Mouse (Mus musculus) embryonic facial prominence, embryonic 10.5 days (tissue): ENCODE data around the gene Polr1a. TPM values are rescaled to one million over a fixed set of nuclear protein-coding genes. Genes with fewer than 3 reads are reported as not detected.

ENCODE experiments used
- DNase-seq: peaks from one replicate; pipeline ENCODE4 v3.0.0-alpha.2; 2017; ENCODE audit warnings: low spot score
- H3K27ac ChIP-seq: fragments of 300-500 bp; sonication (generic); replicated peaks from 2 replicates; pipeline ENCODE4 v1.5.1; 2016; ENCODE audit warnings: mild to moderate bottlenecking
- H3K27me3 ChIP-seq: fragments of 300-500 bp; sonication (generic); replicated peaks from 2 replicates; pipeline ENCODE4 v1.6.1; 2016; ENCODE audit warnings: low read depth, mild to moderate bottlenecking; ENCODE audit not compliant: poor library complexity, severe bottlenecking
- H3K36me3 ChIP-seq: fragments of 300-500 bp; sonication (generic); replicated peaks from 2 replicates; pipeline ENCODE4 v1.6.1; 2016; ENCODE audit warnings: mild to moderate bottlenecking, moderate library complexity
- H3K4me1 ChIP-seq: fragments of 300-500 bp; sonication (generic); 2 replicates; pipeline ENCODE4 v1.6.1; 2016
- H3K4me3 ChIP-seq: fragments of 300-500 bp; sonication (generic); 2 replicates; pipeline ENCODE4 v1.5.1; 2016; ENCODE audit warnings: mild to moderate bottlenecking, moderate library complexity
- H3K9me3 ChIP-seq: fragments of 300-500 bp; sonication (generic); 2 replicates; pipeline ENCODE4 v1.6.1; 2016; ENCODE audit warnings: mild to moderate bottlenecking
- WGBS: fragments of 180-500 bp; shearing (Covaris S2); methylation state at CpG from one replicate; pipeline ENCODE4 v1.1.7; 2016; 5-methylcytosine and 5-hydroxymethylcytosine counted together
- polyA plus RNA-seq: library from polyadenylated mRNA; unstranded; fragments of >200 nt; fragmentation: Nextera tagmentation; extraction: Ambion mirVana; gene quantifications from 2 replicates; pipeline ENCODE4 v1.2.1, GENCODE M21; 2016

Gene Polr1a
- polyA plus RNA-seq, 1 experiment from 2014 or later, result 49.6 TPM

GRCm38 (mm10) chr6:72014033-72014432 is 105.2 kb downstream of the Polr1a start:
- DNase-seq, result no peak
- no peaks in the 10 kb centered on the region for H3K36me3 ChIP-seq
- H3K27ac ChIP-seq, result no peak overlapping the region
- H3K9me3 ChIP-seq, result no peaks in the 10 kb centered on the region
- H3K27me3 ChIP-seq, result no peaks in the 10 kb centered on the region
- 63% methylated on average over 4 of the region's 4 CpGs for WGBS
- no peak overlapping the region for H3K4me3 ChIP-seq
- H3K4me1 ChIP-seq, result no peaks in the 10 kb centered on the region

DNA sequence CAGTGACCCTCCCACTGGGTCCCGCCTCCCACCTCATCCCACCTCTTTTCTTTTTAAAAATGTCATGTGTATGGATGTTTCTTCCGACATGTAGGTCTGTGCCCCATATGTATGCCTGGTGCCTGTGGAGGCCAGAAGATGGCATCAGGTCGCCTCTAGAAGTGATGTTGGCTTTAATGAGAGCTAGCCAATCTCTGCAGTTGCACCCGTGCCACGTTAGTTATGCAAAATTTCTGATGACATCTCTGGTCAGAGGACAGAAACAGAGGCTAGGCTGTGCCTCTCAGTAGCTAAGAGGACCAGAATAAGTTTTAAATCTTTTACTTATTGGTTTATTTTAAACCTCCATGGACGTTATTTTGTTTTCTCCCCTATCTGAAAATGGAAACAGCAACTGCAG is 109.2 kb downstream of the Polr1a start:
- H3K36me3 ChIP-seq, result no peaks in the 10 kb centered on the region
- DNase-seq, result no peak
- H3K4me3 ChIP-seq, result no peak overlapping the region
- WGBS, result 78% methylated on average over 6 of the region's 6 CpGs
- no peaks in the 10 kb centered on the region for H3K9me3 ChIP-seq
- no peaks in the 10 kb centered on the region for H3K27me3 ChIP-seq
- no peak overlapping the region for H3K27ac ChIP-seq
- H3K4me1 ChIP-seq, result no peaks in the 10 kb centered on the region

DNA sequence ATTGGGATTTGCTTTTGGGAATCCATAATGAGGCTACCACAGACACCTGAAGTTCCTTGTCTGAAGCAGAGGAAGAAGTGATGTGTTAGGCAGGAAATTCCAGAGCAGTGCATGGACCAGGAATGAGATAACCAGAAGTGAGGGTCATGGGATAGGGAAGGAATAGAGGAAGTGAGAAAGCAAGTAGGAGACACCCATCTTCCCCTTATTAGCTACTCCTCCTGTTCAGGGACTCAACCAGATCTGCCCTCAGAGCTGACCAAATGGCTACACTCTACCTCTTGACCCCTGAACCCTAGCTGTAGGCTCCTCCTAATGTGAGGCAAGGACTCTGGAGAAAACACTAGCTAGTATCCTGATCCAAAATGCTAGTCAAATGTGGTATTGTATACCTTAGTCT is 116.6 kb downstream of the Polr1a start:
- H3K27ac ChIP-seq, result no peak overlapping the region
- no peaks in the 10 kb centered on the region for H3K27me3 ChIP-seq
- no peak for DNase-seq
- H3K4me1 ChIP-seq, result no peaks in the 10 kb centered on the region
- H3K9me3 ChIP-seq, result no peaks in the 10 kb centered on the region
- no peak overlapping the region for H3K4me3 ChIP-seq
- H3K36me3 ChIP-seq, result no peaks in the 10 kb centered on the region

DNA sequence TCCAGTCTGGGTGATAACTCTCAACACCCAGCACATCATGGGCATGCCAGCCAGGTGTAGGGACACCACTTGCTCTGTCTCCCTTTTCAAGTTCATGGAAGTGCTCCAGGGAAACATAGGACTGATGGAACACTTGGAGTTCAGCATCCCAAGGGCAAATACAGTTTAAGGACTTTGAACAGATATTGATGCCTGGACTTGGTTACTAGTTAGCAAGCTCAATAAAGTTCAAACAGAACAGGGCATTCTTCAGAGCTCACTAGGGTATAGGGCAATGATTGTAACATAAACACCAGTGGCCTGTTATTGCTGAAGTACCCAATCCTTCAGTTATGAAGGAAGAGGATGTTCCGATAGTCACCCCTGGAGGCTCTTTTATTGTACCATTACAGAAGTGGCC is 119.2 kb downstream of the Polr1a start:
- no peaks in the 10 kb centered on the region for H3K27me3 ChIP-seq
- no peaks in the 10 kb centered on the region for H3K9me3 ChIP-seq
- 100% methylated on average over 1 of the region's 1 CpGs for WGBS
- no peaks in the 10 kb centered on the region for H3K36me3 ChIP-seq
- DNase-seq, result no peak
- no peak overlapping the region for H3K4me3 ChIP-seq
- H3K27ac ChIP-seq, result no peak overlapping the region
- H3K4me1 ChIP-seq, result no peaks in the 10 kb centered on the region

- no peaks in the 10 kb centered on the region for H3K27me3 ChIP-seq
- H3K4me3 ChIP-seq, result no peak overlapping the region
- DNase-seq, result no peak
- H3K36me3 ChIP-seq, result no peaks in the 10 kb centered on the region
- WGBS, result 82% methylated on average over 6 of the region's 6 CpGs
- H3K9me3 ChIP-seq, result no peaks in the 10 kb centered on the region
- H3K27ac ChIP-seq, result no peak overlapping the region
- no peaks in the 10 kb centered on the region for H3K4me1 ChIP-seq
These were observed 120.8 kb downstream of the Polr1a start for GRCm38 (mm10) chr6:72029674-72030073.

Other genes starting within 250 kb of the Polr1a start
- gene Reep1, start 201.5 kb upstream of the Polr1a start, polyA plus RNA-seq, result 17.4 and 18.3 TPM in 2 replicates
- 70.8 and 71.8 TPM in 2 replicates for gene Mrpl35, start 82.1 kb upstream of the Polr1a start, polyA plus RNA-seq
- gene Immt, start 77.7 kb upstream of the Polr1a start, polyA plus RNA-seq, result 215 and 220 TPM in 2 replicates
- 157 and 167 TPM in 2 replicates for gene Ptcd3, start 303 bp upstream of the Polr1a start, polyA plus RNA-seq
- gene St3gal5, start 188.5 kb downstream of the Polr1a start, polyA plus RNA-seq, result 32.2 and 32.6 TPM in 2 replicates